Mouse (Mus musculus) liver, embryonic 11.5 days (tissue): ENCODE measurements at regions not wholly inside any gene's neighbourhood (a gene's known extent, or its start where the extent isn't known, plus 50 kb on each side); places are given as distances from the start of the nearest gene placed in this dataset.

ENCODE experiments used
- ATAC-seq: fragments of 200-750 bp; cut with Nextera tagmentation; replicated peaks from 2 replicates; pipeline ENCODE4 v1.8.0; 2017; ENCODE audit warnings: moderate number of reproducible peaks, mild to moderate bottlenecking, moderate TSS enrichment, moderate library complexity; ENCODE audit not compliant: low FRiP score
- DNase-seq: peaks from one replicate; pipeline ENCODE4 v3.0.0-alpha.2; 2017; ENCODE audit warnings: low spot score
- H3K27ac ChIP-seq: fragments of 300-500 bp; sonication (generic); 2 replicates; pipeline ENCODE4 v1.5.1; 2014; ENCODE audit warnings: mild to moderate bottlenecking, low read depth, low read length, control low read depth
- H3K27me3 ChIP-seq: fragments of 300-500 bp; sonication (generic); replicated peaks from 2 replicates; pipeline ENCODE4 v1.6.1; 2014; ENCODE audit warnings: low read length, mixed read lengths; ENCODE audit not compliant: control insufficient read depth, insufficient read depth
- H3K36me3 ChIP-seq: fragments of 300-500 bp; sonication (generic); 2 replicates; pipeline ENCODE4 v1.6.1; 2014; ENCODE audit warnings: mild to moderate bottlenecking, low read length, moderate library complexity, mixed read lengths; ENCODE audit not compliant: control insufficient read depth, insufficient read depth
- H3K4me1 ChIP-seq: fragments of 300-500 bp; sonication (generic); replicated peaks from 2 replicates; pipeline ENCODE4 v1.6.1; 2014; ENCODE audit warnings: low read length, mixed read lengths; ENCODE audit not compliant: control insufficient read depth, insufficient read depth
- H3K4me2 ChIP-seq: fragments of 300-500 bp; sonication (generic); 2 replicates; pipeline ENCODE4 v1.6.1; 2014; ENCODE audit warnings: mild to moderate bottlenecking, control low read depth, moderate library complexity
- H3K4me3 ChIP-seq: fragments of 300-500 bp; sonication (generic); 2 replicates; pipeline ENCODE4 v1.5.1; 2014; ENCODE audit warnings: low read depth, low read length, control low read depth
- H3K9ac ChIP-seq: fragments of 300-500 bp; sonication (generic); 2 replicates; pipeline ENCODE4 v1.6.1; 2014; ENCODE audit warnings: low read depth, low read length, control low read depth
- H3K9me3 ChIP-seq: fragments of 300-500 bp; sonication (generic); 2 replicates; pipeline ENCODE4 v1.6.1; 2016; ENCODE audit warnings: low read length, inconsistent platforms, mixed read lengths; ENCODE audit not compliant: control insufficient read depth
- WGBS: fragments of 180-500 bp; shearing (Covaris S2); extraction: QIAGEN DNeasy Blood & Tissue Kit; methylation state at CpG from one replicate; pipeline ENCODE4 v1.1.7; 2014; 5-methylcytosine and 5-hydroxymethylcytosine counted together

DNA sequence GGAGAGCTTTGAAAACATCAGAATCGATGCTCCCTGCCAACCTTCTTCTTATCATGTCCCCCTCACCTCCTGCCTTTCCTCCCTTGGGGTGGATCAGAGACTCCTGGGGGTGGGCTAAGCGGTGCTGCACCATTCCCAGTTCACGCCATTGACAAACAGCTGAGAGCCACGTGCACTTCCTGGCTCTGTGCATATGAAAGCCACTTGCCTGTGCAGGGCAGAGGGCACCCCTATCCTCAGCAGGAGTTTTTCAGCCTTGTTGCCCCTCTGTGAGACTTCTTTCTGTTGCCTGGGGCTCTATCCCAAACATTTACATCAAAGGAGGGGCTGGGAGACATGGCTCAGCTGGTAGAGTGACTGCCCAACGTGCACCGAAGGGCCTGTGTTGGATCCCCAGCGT, 531.1 kb upstream of the Tbx3 start:
- no peaks in the 10 kb centered on the region for H3K36me3 ChIP-seq
- no peak for DNase-seq
- H3K4me3 ChIP-seq = no peak overlapping the region
- H3K4me2 ChIP-seq = no peak overlapping the region
- no peak overlapping the region for H3K27ac ChIP-seq
- ATAC-seq = no peak
- 32% methylated on average over 7 of the region's 7 CpGs for WGBS
- H3K9me3 ChIP-seq = no peaks in the 10 kb centered on the region
- H3K27me3 ChIP-seq = no peaks in the 10 kb centered on the region
- H3K4me1 ChIP-seq = no peaks in the 10 kb centered on the region
- no peak overlapping the region for H3K9ac ChIP-seq

DNA sequence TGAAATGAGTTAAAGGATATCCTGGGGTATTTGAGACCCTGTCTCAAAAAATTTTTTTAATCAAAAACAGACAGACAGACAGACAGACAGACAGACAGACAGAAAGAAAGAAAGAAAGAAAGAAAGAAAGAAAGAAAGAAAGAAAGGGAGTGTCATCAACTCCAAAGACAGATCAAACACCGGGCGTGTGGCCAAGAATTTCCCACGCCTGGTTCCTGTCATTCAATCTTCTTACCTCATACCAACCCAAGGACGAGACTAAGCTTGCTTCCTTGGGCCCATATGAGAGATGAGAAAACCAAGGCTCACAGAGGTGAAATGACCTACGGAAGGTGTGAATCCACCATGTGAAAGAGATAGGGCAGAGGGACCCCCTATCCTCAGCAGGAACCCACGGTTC, 530.7 kb upstream of the Tbx3 start:
- no peak for ATAC-seq
- no peaks in the 10 kb centered on the region for H3K27me3 ChIP-seq
- WGBS = 71% methylated on average over 6 of the region's 6 CpGs
- no peak overlapping the region for H3K4me2 ChIP-seq
- H3K4me3 ChIP-seq = no peak overlapping the region
- DNase-seq = no peak
- no peak overlapping the region for H3K9ac ChIP-seq
- H3K36me3 ChIP-seq = no peaks in the 10 kb centered on the region
- H3K27ac ChIP-seq = no peak overlapping the region
- no peaks in the 10 kb centered on the region for H3K4me1 ChIP-seq
- H3K9me3 ChIP-seq = no peaks in the 10 kb centered on the region

DNA sequence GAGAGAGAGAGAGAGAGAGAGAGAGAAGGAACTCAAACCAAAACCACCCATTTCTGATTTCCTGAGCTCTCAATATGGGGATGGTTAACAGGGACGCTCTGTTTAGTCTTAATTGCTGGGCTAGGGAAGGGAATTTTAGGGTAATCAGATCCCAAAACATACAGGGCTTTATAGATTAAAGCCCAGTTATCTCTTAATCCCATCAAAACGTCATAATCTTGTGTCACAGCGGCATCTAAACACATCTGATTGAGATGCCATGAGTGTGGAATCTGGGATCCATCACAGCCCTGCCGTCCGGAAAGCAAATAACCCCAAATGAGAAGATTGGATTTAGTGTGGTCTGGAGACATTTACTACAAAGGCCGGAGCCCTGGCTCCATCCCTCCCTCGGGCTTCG, 527.1 kb upstream of the Tbx3 start:
- 57% methylated on average over 8 of the region's 8 CpGs for WGBS
- ATAC-seq (no peak), DNase-seq (no peak)
- Histone ChIP-seq H3K27ac (no peak overlapping the region), H3K4me2 (no peak overlapping the region), H3K27me3 (no peaks in the 10 kb centered on the region), H3K4me1 (no peaks in the 10 kb centered on the region), H3K9me3 (no peaks in the 10 kb centered on the region; the same call in 1 of the 2 replicates), H3K9ac (no peak overlapping the region), H3K4me3 (no peak overlapping the region), H3K36me3 (no peaks in the 10 kb centered on the region)

DNA sequence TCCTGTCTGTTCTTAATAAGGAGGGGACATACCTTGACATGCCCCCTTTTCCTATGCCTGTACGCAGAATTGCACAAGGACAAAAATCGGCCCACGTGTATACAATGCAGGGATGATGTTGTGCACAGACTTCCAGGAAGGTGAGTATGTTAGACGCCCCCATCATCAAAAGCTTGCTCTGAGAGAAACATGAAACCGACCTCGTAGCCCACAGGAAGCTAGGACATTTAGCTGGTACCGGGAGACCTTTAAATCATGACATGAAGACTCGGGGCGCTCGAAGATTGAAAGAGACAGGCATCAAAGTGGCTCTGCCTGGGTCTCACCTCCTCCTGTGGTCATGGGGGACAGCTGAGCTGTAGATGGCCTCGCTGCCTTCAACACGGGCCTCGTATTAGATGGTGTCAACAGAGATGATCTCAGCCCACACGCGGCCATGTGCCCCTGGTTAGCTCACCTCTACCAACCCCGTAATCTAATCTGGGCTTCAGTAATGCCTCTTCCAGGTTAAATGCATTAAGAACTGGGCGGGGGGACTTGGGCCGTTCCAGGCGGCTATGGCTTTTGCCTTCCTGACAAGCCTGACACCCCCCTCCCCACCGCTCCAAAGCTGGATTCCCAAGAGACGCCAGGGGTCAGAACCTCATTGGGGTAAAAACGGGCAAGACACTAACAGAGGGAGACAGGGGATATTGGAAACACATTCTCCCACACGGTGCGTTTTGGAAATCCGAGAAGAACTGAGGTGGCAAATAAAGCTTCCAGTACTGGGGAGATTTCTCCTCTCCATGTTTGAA, 520.9 kb upstream of the Tbx3 start:
- no peak for ATAC-seq
- Histone ChIP-seq H3K4me2 (no peak overlapping the region), H3K27ac (no peak overlapping the region), H3K9me3 (no peaks in the 10 kb centered on the region; the same call in 1 of the 2 replicates), H3K27me3 (no peaks in the 10 kb centered on the region), H3K4me1 (no peaks in the 10 kb centered on the region), H3K4me3 (no peak overlapping the region), H3K36me3 (no peaks in the 10 kb centered on the region), H3K9ac (no peak overlapping the region)
- 76% methylated on average over 25 of the region's 25 CpGs for WGBS
- DNase-seq = no peak

- H3K27ac ChIP-seq = no peak overlapping the region
- H3K36me3 ChIP-seq = no peaks in the 10 kb centered on the region
- DNase-seq = no peak
- H3K9ac ChIP-seq = no peak overlapping the region
- ATAC-seq = no peak
- H3K4me1 ChIP-seq = no peaks in the 10 kb centered on the region
- H3K4me3 ChIP-seq = no peak overlapping the region
- H3K4me2 ChIP-seq = no peak overlapping the region
- H3K27me3 ChIP-seq = no peaks in the 10 kb centered on the region
- WGBS = 84% methylated on average over 5 of the region's 5 CpGs
- H3K9me3 ChIP-seq = peaks cover 6% of the 10 kb centered on the region; the same call in 1 of the 2 replicates
Measured at GRCm38 (mm10) chr5:119153086-119153485, 517.4 kb upstream of the Tbx3 start.

DNA sequence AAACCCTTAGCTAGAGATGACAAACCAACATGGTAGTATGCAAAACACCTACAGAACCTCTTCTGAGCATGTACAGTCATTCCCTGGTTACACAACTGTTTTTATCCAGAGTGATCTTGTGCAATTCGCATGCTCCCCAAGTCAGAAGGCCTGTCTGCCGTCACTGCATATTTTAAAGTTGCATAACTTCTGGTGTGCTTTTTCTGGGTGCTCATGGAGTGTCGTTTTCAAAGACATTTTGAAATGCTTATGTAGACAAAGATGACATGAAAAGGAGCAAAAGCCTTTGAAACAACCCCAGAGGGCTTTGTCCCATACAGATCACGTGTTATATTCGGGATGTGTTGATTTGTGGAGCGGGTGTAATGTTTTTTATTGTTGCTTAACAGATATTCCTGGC, 513.8 kb upstream of the Tbx3 start:
- no peak for ATAC-seq
- WGBS = 81% methylated on average over 6 of the region's 6 CpGs
- no peaks in the 10 kb centered on the region for H3K36me3 ChIP-seq

DNA sequence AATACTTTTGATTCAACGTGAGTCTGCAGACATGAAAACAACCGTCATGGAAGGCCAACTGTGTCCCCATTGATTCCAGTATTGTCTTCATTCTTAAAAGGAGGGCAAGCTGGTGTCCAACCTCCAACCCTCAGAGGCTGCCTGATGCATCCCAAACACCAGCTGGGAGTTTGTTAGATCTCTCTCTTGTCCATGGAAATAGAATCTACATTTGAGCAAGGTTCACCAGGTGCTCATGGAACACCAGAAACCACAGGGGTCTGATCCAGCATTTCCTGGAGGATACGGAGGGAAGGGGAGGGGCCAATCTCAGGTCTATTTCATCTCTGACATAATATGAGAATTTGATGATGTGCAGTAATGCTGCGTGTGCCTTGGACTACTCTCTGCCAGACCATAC, 512.3 kb upstream of the Tbx3 start:
- no peak overlapping the region for H3K4me3 ChIP-seq
- no peaks in the 10 kb centered on the region for H3K27me3 ChIP-seq
- H3K9ac ChIP-seq = no peak overlapping the region
- ATAC-seq = no peak
- no peaks in the 10 kb centered on the region for H3K36me3 ChIP-seq
- H3K4me2 ChIP-seq = no peak overlapping the region
- 66% methylated on average over 4 of the region's 4 CpGs for WGBS
- H3K4me1 ChIP-seq = no peaks in the 10 kb centered on the region
- peaks cover 6% of the 10 kb centered on the region; the same call in 1 of the 2 replicates for H3K9me3 ChIP-seq
- H3K27ac ChIP-seq = no peak overlapping the region
- no peak for DNase-seq

More for the DNA sequence above, 513.8 kb upstream of the Tbx3 start:
- no peak overlapping the region for H3K9ac ChIP-seq
- no peaks in the 10 kb centered on the region for H3K4me1 ChIP-seq
- H3K4me3 ChIP-seq = no peak overlapping the region
- H3K9me3 ChIP-seq = peaks cover 6% of the 10 kb centered on the region; the same call in 1 of the 2 replicates
- no peak for DNase-seq
- no peaks in the 10 kb centered on the region for H3K27me3 ChIP-seq
- no peak overlapping the region for H3K4me2 ChIP-seq
- H3K27ac ChIP-seq = no peak overlapping the region

DNA sequence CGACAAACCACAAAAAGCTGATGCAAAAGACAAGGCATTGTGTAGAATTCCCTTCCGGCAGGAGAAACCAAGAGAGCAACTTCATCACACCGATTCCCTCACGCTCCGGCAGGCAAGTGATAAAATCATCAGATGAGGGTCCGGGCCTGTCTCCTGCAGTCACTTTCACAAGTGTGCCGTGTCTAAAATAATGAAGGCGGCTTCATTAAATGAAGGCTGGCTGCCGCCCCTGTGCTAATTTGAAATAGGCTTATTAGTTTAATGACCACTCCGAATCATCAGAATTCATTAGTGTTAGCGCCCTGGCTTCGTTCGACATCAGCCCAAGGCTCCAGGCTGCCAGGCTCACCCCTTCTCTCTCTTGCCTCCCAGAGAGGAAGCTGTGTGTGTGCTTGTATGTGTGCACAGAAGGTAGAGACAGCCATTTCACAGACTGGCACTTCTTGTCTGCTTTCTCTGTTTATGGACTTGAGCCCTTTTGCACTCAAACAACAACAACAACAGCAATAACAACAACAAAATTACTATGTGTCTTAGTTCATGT, 508.3 kb upstream of the Tbx3 start:
- Histone ChIP-seq H3K36me3 (no peaks in the 10 kb centered on the region), H3K27me3 (no peaks in the 10 kb centered on the region), H3K27ac (no peak overlapping the region), H3K9ac (no peak overlapping the region), H3K4me3 (no peak overlapping the region), H3K4me2 (no peak overlapping the region), H3K4me1 (no peaks in the 10 kb centered on the region), H3K9me3 (peaks cover under 1% of the 10 kb centered on the region; the same call in 1 of the 2 replicates)
- DNase-seq (no peak), ATAC-seq (no peak)
- 91% methylated on average over 13 of the region's 13 CpGs for WGBS

- no peak for ATAC-seq
- WGBS = 86% methylated on average over 17 of the region's 17 CpGs
Measured at GRCm38 (mm10) chr5:119167718-119168117, 502.8 kb upstream of the Tbx3 start.

More at GRCm38 (mm10) chr5:119167718-119168117, 502.8 kb upstream of the Tbx3 start:
- no peak for DNase-seq
- H3K4me1 ChIP-seq = no peaks in the 10 kb centered on the region
- H3K4me3 ChIP-seq = no peak overlapping the region
- H3K4me2 ChIP-seq = no peak overlapping the region
- no peaks in the 10 kb centered on the region for H3K27me3 ChIP-seq
- H3K9me3 ChIP-seq = no peaks in the 10 kb centered on the region
- no peak overlapping the region for H3K9ac ChIP-seq
- no peaks in the 10 kb centered on the region for H3K36me3 ChIP-seq
- H3K27ac ChIP-seq = no peak overlapping the region
